Mouse (Mus musculus): ENCODE results near the gene Acap3. TPM values are rescaled to one million over a fixed set of nuclear protein-coding genes. Genes with fewer than 3 reads are reported as not detected.
A peak's percentile ranks its signal among the peaks of the same experiment; 100 is the strongest.

The Acap3 gene
- polyA plus RNA-seq, 1 experiment from 2014 or later = 13.8 TPM

DNA sequence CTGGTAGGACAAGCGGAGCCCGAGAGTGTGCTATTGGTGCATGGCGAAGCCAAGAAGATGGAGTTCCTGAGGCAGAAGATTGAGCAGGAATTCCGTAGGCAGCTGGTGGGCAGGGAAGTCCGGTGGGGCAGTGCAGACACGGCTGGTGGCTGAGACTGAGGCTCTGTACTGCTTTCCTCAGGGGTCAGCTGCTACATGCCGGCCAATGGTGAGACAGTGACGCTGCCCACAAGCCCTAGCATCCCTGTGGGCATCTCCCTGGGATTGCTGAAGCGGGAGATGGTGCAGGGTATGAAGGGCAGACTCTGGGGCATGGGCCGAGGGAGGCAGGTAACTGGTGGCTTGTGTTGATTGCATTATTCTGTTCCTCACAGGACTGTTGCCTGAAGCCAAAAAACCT, 3.9 kb upstream of the Acap3 start:
- no peak overlapping the region for H3K4me2 ChIP-seq
- H3K9me3 ChIP-seq (replicated peaks) = no peaks in the 10 kb centered on the region
- no peak overlapping the region for H3K9ac ChIP-seq
- 91% methylated on average over 10 of the region's 10 CpGs for WGBS
- H3K27me3 ChIP-seq (replicated peaks) = no peaks in the 10 kb centered on the region
- peaks cover 21% of the 10 kb centered on the region for H3K4me1 ChIP-seq (replicated peaks)
- ATAC-seq (ENCODE audit: insufficient number of reproducible peaks, low FRiP score) = no peak
- no peak overlapping the region for H3K27ac ChIP-seq (ENCODE audit: poor library complexity, severe bottlenecking)
- peaks cover 55% of the 10 kb centered on the region for H3K36me3 ChIP-seq
- H3K4me3 ChIP-seq = no peak overlapping the region

DNA sequence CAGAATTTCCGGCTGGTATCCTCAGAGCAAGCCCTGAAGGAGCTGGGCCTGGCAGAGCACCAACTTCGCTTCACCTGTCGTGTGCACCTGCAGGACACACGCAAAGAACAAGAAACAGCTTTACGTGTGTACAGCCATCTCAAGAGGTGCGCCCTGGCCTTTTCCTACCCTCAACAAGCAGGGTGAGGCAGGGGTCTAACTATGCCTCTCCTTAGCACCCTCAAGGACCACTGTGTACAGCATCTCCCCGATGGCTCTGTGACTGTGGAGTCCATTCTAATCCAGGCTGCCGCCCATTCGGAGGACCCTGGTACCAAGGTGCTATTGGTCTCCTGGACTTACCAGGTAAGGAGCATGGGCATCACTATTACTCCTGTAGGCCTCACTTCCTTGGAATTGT, 3.4 kb upstream of the Acap3 start:
- ATAC-seq (ENCODE audit: insufficient number of reproducible peaks, low FRiP score) = no peak
- Histone ChIP-seq H3K9ac (no peak overlapping the region), H3K4me2 (no peak overlapping the region), H3K9me3 (replicated peaks) (no peaks in the 10 kb centered on the region), H3K36me3 (peaks cover 55% of the 10 kb centered on the region), H3K27ac (ENCODE audit: poor library complexity, severe bottlenecking) (no peak overlapping the region), H3K4me1 (replicated peaks) (peaks cover 26% of the 10 kb centered on the region), H3K27me3 (replicated peaks) (no peaks in the 10 kb centered on the region), H3K4me3 (no peak overlapping the region)
- 92% methylated on average over 9 of the region's 9 CpGs for WGBS

DNA sequence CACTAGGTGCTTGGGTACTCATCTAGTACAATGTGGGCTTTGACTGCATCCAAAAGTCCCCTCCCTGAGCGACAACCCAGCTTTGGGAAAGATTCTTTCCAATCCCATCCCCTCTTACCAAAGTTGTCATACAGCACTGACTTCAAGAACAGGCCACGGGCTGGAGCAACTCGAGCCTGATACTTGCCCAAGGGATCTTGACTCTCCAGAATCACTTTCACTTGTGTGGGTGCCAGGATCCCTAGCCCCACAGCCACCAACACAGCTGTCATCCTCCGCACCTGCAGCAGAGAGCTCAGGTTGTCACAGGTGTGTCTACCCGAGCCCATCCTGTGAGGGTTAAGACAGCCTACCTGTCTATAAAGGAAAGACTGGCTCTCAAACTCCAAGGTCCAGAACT, 2.3 kb upstream of the Acap3 start:
- no peak overlapping the region for H3K9ac ChIP-seq
- no peak overlapping the region for H3K4me2 ChIP-seq
- H3K27me3 ChIP-seq (replicated peaks) = no peaks in the 10 kb centered on the region
- H3K36me3 ChIP-seq = peaks cover 51% of the 10 kb centered on the region
- peaks cover 30% of the 10 kb centered on the region for H3K4me1 ChIP-seq (replicated peaks)
- H3K4me3 ChIP-seq = no peak overlapping the region
- no peak overlapping the region for H3K27ac ChIP-seq (ENCODE audit: poor library complexity, severe bottlenecking)
- H3K9me3 ChIP-seq (replicated peaks) = no peaks in the 10 kb centered on the region
- 82% methylated on average over 5 of the region's 5 CpGs for WGBS
- ATAC-seq (ENCODE audit: insufficient number of reproducible peaks, low FRiP score) = no peak

DNA sequence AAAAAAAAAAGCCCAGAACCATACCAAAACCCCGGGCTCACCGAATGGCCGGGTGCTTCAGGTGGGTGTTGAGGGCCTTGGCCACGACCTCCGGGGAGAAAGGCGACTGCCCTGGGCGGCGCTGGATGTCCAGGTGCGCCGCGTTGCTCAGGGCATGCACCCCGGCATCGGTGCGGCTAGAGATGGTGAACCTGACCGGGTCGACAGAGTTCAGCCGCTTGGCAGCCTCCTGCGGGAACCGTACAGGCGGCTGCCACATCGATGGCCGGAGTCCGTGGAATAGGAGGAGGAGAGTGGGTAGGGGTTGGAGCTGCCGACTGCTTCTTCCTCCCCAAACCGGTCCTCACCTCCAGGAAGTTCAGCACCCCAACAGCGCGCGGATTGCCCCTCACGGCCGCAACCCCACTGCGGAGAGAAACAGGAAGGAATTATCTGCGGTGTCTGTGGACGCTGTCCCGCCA, 581 bp upstream of the Acap3 start:
- H3K4me1 ChIP-seq (replicated peaks) = peaks cover 41% of the 10 kb centered on the region
- H3K27me3 ChIP-seq (replicated peaks) = no peaks in the 10 kb centered on the region
- no peaks in the 10 kb centered on the region for H3K9me3 ChIP-seq (replicated peaks)
- H3K36me3 ChIP-seq = peaks cover 39% of the 10 kb centered on the region
- under 1% methylated on average over 34 of the region's 34 CpGs for WGBS
- peak overlapping the region; percentile 82 for H3K4me3 ChIP-seq
- H3K4me2 ChIP-seq = peak overlapping the region; percentile 97
- no peak for ATAC-seq (ENCODE audit: insufficient number of reproducible peaks, low FRiP score)
- H3K9ac ChIP-seq = peak overlapping the region; percentile 84
- no peak overlapping the region for H3K27ac ChIP-seq (ENCODE audit: poor library complexity, severe bottlenecking)

DNA sequence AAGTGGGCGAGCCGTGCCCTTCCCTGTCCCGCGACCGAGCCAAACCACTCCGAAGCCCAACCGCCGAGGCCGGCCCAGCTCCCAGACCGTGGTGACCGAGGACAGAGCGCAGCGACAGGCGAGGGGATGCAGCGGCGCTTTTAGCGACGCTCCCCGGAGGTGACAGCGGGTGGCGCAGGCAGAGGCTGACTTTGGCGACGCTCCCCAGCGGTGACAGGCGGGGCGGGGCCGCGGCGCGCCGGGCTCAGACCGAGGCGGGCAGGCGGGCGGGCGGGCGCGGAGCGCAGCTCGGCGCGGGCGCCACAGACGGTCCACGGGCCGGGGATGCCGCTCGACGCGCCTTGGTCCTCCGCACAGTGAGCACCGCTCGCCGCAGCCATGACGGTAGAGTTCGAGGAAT, 395 bp downstream of the Acap3 start:
- H3K4me2 ChIP-seq = peak overlapping the region; percentile 97
- H3K27ac ChIP-seq (ENCODE audit: poor library complexity, severe bottlenecking) = peak overlapping the region; percentile 93
- no peaks in the 10 kb centered on the region for H3K27me3 ChIP-seq (replicated peaks)
- WGBS = under 1% methylated on average over 54 of the region's 56 CpGs
- peak; percentile 94 for ATAC-seq (ENCODE audit: insufficient number of reproducible peaks, low FRiP score)
- peaks cover 41% of the 10 kb centered on the region for H3K4me1 ChIP-seq (replicated peaks)
- H3K4me3 ChIP-seq = peak overlapping the region; percentile 82
- H3K9ac ChIP-seq = peak overlapping the region; percentile 88
- no peaks in the 10 kb centered on the region for H3K9me3 ChIP-seq (replicated peaks)
- peaks cover 39% of the 10 kb centered on the region for H3K36me3 ChIP-seq

DNA sequence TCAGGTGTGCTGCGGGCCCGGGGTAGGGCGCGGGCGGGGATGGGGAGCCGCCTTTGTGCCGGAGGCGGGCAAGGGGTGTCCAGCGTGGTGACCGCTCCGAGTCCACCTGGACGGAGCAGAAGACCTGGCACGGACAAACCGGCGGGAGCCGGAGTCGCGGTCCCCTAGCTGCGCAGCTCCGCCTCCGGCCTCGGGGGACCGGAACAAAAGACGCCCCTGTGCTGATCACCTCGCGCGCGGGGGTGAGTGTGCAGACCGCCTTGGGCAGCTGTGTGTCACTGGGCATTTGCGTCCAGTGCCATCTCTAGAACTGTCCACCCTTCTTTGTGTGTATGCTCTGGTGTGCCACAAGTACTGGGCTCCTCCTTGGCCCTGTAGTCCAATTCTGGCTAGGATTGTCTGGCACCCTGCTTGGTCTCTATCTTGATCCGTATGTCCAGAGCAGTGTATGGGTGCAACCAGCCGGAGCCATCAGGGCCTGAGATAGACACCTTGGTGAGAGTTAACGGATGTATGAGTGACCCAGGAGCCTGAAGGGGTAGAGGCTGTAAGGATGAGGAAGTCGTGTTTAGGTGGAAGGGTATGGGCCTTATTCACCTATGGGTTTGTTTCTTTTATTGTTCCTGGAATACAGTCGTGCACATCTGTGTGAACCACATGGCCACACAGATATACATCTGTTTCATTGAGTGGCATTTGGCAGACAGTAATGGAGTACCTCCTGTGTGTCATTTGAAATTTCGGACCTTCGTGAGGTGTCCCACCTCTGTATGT, 1.0 kb downstream of the Acap3 start:
- 6% methylated on average over 37 of the region's 37 CpGs for WGBS
- H3K36me3 ChIP-seq = peaks cover 36% of the 10 kb centered on the region
- ATAC-seq (ENCODE audit: insufficient number of reproducible peaks, low FRiP score) = peak; percentile 27

DNA sequence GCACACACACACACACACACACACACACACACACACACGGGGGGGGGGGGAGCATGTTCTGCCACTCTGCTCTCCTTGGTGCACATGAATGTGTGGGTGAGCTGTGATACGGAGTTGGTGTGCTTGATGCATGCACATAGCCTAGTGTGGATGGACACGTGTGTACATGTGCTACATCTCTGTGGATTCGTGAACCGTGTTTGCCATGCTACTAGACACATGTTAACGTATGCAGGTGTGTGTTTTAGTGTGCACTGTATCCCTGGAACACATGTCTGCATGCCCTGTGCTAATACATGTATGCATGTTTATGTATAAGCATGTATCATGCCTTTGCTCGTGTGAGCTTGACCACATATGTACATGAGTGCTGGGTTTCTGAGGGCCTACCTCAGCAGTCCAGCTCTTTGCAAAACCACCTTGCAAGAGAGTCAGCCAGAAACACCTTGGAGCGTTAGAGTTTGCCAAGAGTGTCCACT, 1.6 kb downstream of the Acap3 start:
- Histone ChIP-seq H3K4me3 (peak overlapping the region; percentile 82), H3K4me1 (replicated peaks) (peaks cover 41% of the 10 kb centered on the region), H3K4me2 (peak overlapping the region; percentile 97), H3K9ac (peak overlapping the region; percentile 88), H3K27ac (ENCODE audit: poor library complexity, severe bottlenecking) (no peak overlapping the region), H3K9me3 (replicated peaks) (no peaks in the 10 kb centered on the region), H3K27me3 (replicated peaks) (no peaks in the 10 kb centered on the region), H3K36me3 (peaks cover 33% of the 10 kb centered on the region)
- no peak for ATAC-seq (ENCODE audit: insufficient number of reproducible peaks, low FRiP score)
- WGBS = 74% methylated on average over 8 of the region's 8 CpGs

More for the DNA sequence above, 1.0 kb downstream of the Acap3 start:
- Histone ChIP-seq H3K4me2 (peak overlapping the region; percentile 97), H3K4me1 (replicated peaks) (peaks cover 41% of the 10 kb centered on the region), H3K27ac (ENCODE audit: poor library complexity, severe bottlenecking) (peak overlapping the region; percentile 93; the same call in 1 of the 2 replicates), H3K9ac (peak overlapping the region; percentile 88), H3K9me3 (replicated peaks) (no peaks in the 10 kb centered on the region), H3K27me3 (replicated peaks) (no peaks in the 10 kb centered on the region), H3K4me3 (peak overlapping the region; percentile 82)

DNA sequence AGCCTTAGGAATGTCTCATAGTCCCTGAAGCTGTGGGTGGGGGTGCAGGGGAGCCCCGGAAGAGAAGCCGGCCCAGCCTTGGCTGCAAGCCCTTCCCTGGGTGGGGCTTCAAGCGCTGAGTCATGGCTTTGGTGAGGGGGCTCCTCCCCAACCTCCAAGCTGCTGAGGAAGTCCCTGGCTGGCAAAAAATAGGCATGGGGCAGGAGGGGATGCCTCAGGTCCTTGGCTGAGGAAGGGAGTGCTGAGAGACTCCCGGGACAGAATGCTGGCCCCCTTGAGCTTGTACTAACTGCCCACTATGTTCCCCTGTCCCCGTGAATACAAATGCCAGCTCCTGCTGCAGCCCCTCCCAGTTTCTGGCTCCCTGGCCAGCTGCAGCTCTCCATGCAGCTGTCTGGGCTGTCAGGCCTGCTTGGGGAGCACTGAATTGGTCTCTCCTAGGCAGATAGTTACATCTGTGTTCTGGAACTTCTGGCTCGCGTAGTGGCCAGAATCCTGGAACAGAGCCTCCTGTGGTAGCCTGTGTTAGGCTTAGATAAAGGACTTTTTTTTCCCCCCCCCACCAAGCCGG, 2.8 kb downstream of the Acap3 start:
- ATAC-seq (ENCODE audit: insufficient number of reproducible peaks, low FRiP score) = peak; percentile 52; the same call in 1 of the 2 replicates
- Histone ChIP-seq H3K27ac (ENCODE audit: poor library complexity, severe bottlenecking) (peak overlapping the region; percentile 34; the same call in 1 of the 2 replicates), H3K4me2 (peak overlapping the region; percentile 97), H3K27me3 (replicated peaks) (no peaks in the 10 kb centered on the region), H3K4me1 (replicated peaks) (peaks cover 41% of the 10 kb centered on the region), H3K9ac (peak overlapping the region; percentile 48), H3K36me3 (peaks cover 33% of the 10 kb centered on the region), H3K4me3 (peak overlapping the region; percentile 1; the same call in 1 of the 2 replicates), H3K9me3 (replicated peaks) (no peaks in the 10 kb centered on the region)
- WGBS = 23% methylated on average over 8 of the region's 8 CpGs

DNA sequence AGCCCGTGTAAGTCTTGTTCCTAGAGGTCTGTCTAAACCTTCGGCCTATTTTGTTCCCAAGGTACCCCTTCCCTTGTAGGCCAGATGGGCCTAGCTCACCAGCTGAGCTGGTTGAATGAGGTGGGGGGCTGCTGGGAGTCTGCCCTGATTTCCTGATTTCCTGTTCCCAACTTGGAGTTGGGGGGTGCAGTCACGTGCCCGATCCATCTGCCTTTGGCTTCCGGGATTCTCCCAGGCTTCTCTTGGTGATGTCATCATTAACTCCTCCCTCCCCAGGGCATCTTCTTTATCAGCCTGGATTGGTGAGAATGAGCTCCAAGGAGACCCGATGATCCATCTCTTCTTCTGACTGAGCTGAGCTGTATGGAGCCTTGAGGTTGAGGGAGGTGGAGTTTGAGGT, 3.6 kb downstream of the Acap3 start:
- Histone ChIP-seq H3K9ac (no peak overlapping the region), H3K4me2 (0 out of 2 replicates have a peak overlapping the region, but pooled peaks have one; percentile 97), H3K36me3 (peaks cover 37% of the 10 kb centered on the region), H3K9me3 (replicated peaks) (no peaks in the 10 kb centered on the region), H3K4me3 (no peak overlapping the region), H3K27me3 (replicated peaks) (no peaks in the 10 kb centered on the region), H3K4me1 (replicated peaks) (peaks cover 39% of the 10 kb centered on the region), H3K27ac (ENCODE audit: poor library complexity, severe bottlenecking) (no peak overlapping the region)
- 35% methylated on average over 6 of the region's 6 CpGs for WGBS
- no peak for ATAC-seq (ENCODE audit: insufficient number of reproducible peaks, low FRiP score)

DNA sequence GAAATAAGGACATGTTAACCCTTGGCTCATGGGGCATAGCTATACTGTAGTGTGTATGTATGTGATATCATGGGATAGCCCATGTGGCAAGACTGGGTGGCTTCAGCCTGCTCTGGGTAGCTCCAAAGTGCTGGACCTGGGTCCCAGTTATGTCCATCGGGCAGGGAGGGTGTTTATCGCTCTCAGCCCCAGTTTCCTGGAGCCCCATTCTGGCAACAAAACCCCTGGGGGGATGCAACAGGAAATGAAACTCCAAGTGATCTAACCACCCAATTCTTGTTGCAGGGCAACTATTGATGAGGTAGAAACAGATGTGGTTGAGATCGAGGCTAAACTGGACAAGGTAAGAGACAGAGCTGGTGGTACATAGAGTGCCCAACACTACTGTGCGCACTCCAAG, 4.2 kb downstream of the Acap3 start:
- no peak for ATAC-seq (ENCODE audit: insufficient number of reproducible peaks, low FRiP score)
- Histone ChIP-seq H3K4me1 (replicated peaks) (peaks cover 34% of the 10 kb centered on the region), H3K27ac (ENCODE audit: poor library complexity, severe bottlenecking) (no peak overlapping the region), H3K36me3 (peaks cover 42% of the 10 kb centered on the region), H3K4me3 (no peak overlapping the region), H3K4me2 (no peak overlapping the region), H3K9me3 (replicated peaks) (no peaks in the 10 kb centered on the region), H3K27me3 (replicated peaks) (no peaks in the 10 kb centered on the region), H3K9ac (no peak overlapping the region)
- WGBS = 86% methylated on average over 4 of the region's 4 CpGs

DNA sequence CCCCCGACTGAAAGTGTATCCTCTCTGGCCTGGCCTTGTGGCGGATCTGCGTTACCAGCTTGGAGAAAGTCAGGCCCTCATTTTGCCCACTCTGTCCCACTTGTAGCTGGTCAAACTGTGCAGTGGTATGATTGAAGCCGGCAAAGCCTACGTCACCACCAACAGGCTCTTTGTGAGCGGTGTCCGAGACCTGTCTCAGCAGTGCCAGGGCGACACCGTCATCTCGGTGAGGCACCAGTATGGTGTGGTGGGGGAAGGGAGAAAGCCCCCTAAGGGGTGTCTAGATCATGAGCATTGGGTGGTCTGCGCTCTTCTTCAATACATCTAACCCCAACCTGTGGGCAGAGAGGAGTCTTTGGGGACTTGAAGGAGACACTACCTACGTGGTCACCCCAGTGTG, 4.8 kb downstream of the Acap3 start:
- Histone ChIP-seq H3K4me3 (no peak overlapping the region), H3K9ac (no peak overlapping the region), H3K27me3 (replicated peaks) (no peaks in the 10 kb centered on the region), H3K27ac (ENCODE audit: poor library complexity, severe bottlenecking) (no peak overlapping the region), H3K9me3 (replicated peaks) (no peaks in the 10 kb centered on the region), H3K36me3 (peaks cover 48% of the 10 kb centered on the region), H3K4me2 (no peak overlapping the region), H3K4me1 (replicated peaks) (peaks cover 35% of the 10 kb centered on the region)
- ATAC-seq (ENCODE audit: insufficient number of reproducible peaks, low FRiP score) = no peak
- 92% methylated on average over 12 of the region's 12 CpGs for WGBS

All from heart, embryonic 12.5 days (tissue).